Mouse (Mus musculus) cortical plate, adult 2 months (tissue): ENCODE measurements around the gene Acaa1a. TPM values are rescaled to one million over a fixed set of nuclear protein-coding genes. Genes with fewer than 3 reads are reported as not detected.

Experiments used
- H3K27ac ChIP-seq: fragments of 200-500 bp; 2 replicates; pipeline ENCODE4 v1.5.1; 2012; ENCODE audit warnings: low read length, control low read depth, inconsistent platforms; ENCODE audit not compliant: insufficient read depth
- H3K4me1 ChIP-seq: fragments of 200-500 bp; 2 replicates; pipeline ENCODE4 v1.6.1; 2011; ENCODE audit warnings: low read length; ENCODE audit not compliant: control insufficient read depth, insufficient read depth
- H3K4me3 ChIP-seq: fragments of 200-500 bp; 2 replicates; pipeline ENCODE4 v1.5.1; 2011; ENCODE audit warnings: mild to moderate bottlenecking, low read length, control low read depth; ENCODE audit not compliant: insufficient read depth
- CTCF ChIP-seq: fragments of 200-500 bp; IDR thresholded peaks from 2 replicates; pipeline ENCODE4 v1.5.1; 2011; ENCODE audit warnings: mild to moderate bottlenecking, control low read depth, low read length; ENCODE audit not compliant: insufficient read depth; ENCODE audit errors: extremely low read depth
- POLR2A ChIP-seq: fragments of 200-500 bp; IDR thresholded peaks from 2 replicates; pipeline ENCODE4 v1.6.1; 2011; ENCODE audit warnings: mild to moderate bottlenecking, low read length, control low read depth; ENCODE audit not compliant: insufficient read depth; ENCODE audit errors: extremely low read depth
- polyA plus RNA-seq: library from polyadenylated mRNA; depleted of rRNA; stranded (reverse); fragments of >200 nt; gene quantifications from 2 replicates; pipeline ENCODE4 v1.2.3, GENCODE M21; 2012

Acaa1a gene
- polyA plus RNA-seq, 1 experiment, result 141 TPM

- Histone ChIP-seq H3K27ac (peak overlapping the region; percentile 99; the same call in 1 of the 2 replicates), H3K4me1 (peaks cover 2% of the 10 kb centered on the region; the same call in 1 of the 2 replicates), H3K4me3 (peak overlapping the region; percentile 99)
- TF ChIP-seq POLR2A, result no peak
- no peak for TF ChIP-seq CTCF
Observed at GRCm38 (mm10) chr9:119321392-119322229, 17.9 kb upstream of the Acaa1a start.

- Histone ChIP-seq H3K27ac (peak within 1 kb of the TSS; percentile 99), H3K4me3 (peak within 1 kb of the TSS; percentile 99), H3K4me1 (peaks cover 2% of the 10 kb centered on the region; the same call in 1 of the 2 replicates)
- TF ChIP-seq POLR2A, result peak; percentile 44
- 0 out of 2 replicates have a peak, but pooled peaks have one; percentile 12 for TF ChIP-seq CTCF
Observed at GRCm38 (mm10) chr9:119322289-119323259, 16.9 kb upstream of the Acaa1a start, which contains the start of gene Oxsr1. Gene Oxsr1 (minus strand): TSS chr9:119322427.

GRCm38 (mm10) chr9:119323260-119323645 is 16.2 kb upstream of the Acaa1a start:
- Histone ChIP-seq H3K4me1 (peaks cover 2% of the 10 kb centered on the region; the same call in 1 of the 2 replicates), H3K27ac (peak overlapping the region; percentile 75), H3K4me3 (peak overlapping the region; percentile 99)
- TF ChIP-seq POLR2A (no peak), CTCF (no peak)

GRCm38 (mm10) chr9:119324130-119324529 is 15.3 kb upstream of the Acaa1a start:
- TF ChIP-seq POLR2A, result no peak
- no peak for TF ChIP-seq CTCF
- Histone ChIP-seq H3K4me1 (peaks cover 2% of the 10 kb centered on the region; the same call in 1 of the 2 replicates), H3K4me3 (no peak overlapping the region), H3K27ac (no peak overlapping the region)

- TF ChIP-seq CTCF, result no peak
- TF ChIP-seq POLR2A, result no peak
- Histone ChIP-seq H3K4me1 (no peaks in the 10 kb centered on the region), H3K4me3 (no peak overlapping the region), H3K27ac (no peak overlapping the region)
Observed at GRCm38 (mm10) chr9:119328488-119328887, 11.0 kb upstream of the Acaa1a start.

GRCm38 (mm10) chr9:119330186-119330963 is 9.1 kb upstream of the Acaa1a start:
- TF ChIP-seq CTCF (no peak), POLR2A (no peak)
- no peak overlapping the region for H3K27ac ChIP-seq
- no peak overlapping the region for H3K4me3 ChIP-seq
- H3K4me1 ChIP-seq, result no peaks in the 10 kb centered on the region

- TF ChIP-seq CTCF, result no peak
- no peak for TF ChIP-seq POLR2A
- H3K27ac ChIP-seq, result peak overlapping the region; percentile 31
Observed at GRCm38 (mm10) chr9:119334324-119334723, 5.2 kb upstream of the Acaa1a start.

GRCm38 (mm10) chr9:119334834-119335233 is 4.6 kb upstream of the Acaa1a start:
- Histone ChIP-seq H3K4me3 (no peak overlapping the region), H3K27ac (peak overlapping the region; percentile 31), H3K4me1 (no peaks in the 10 kb centered on the region; the same call in 1 of the 2 replicates)
- TF ChIP-seq CTCF, result no peak
- 0 out of 2 replicates have a peak, but pooled peaks have one; percentile 35 for TF ChIP-seq POLR2A

More at GRCm38 (mm10) chr9:119334324-119334723, 5.2 kb upstream of the Acaa1a start:
- Histone ChIP-seq H3K4me1 (no peaks in the 10 kb centered on the region; the same call in 1 of the 2 replicates), H3K4me3 (no peak overlapping the region)

- TF ChIP-seq CTCF, result no peak
- TF ChIP-seq POLR2A, result no peak
Observed at GRCm38 (mm10) chr9:119335571-119335970, 3.9 kb upstream of the Acaa1a start.

More at GRCm38 (mm10) chr9:119335571-119335970, 3.9 kb upstream of the Acaa1a start:
- H3K4me3 ChIP-seq, result no peak overlapping the region
- H3K27ac ChIP-seq, result no peak overlapping the region
- no peaks in the 10 kb centered on the region; the same call in 1 of the 2 replicates for H3K4me1 ChIP-seq
